Mouse (Mus musculus) hindlimb bud, embryonic 11.5 days (tissue): ENCODE results near the gene Adad1.

ENCODE experiments used
- DNase-seq: peaks from one replicate; pipeline ENCODE4 v3.0.0-alpha.2; 2012; ENCODE audit warnings: low read depth, low spot score; ENCODE audit errors: extremely low spot score

The Adad1 gene

GRCm38 (mm10) chr3:37161096-37161495, 97.8 kb downstream of the Adad1 start:
- no peak for DNase-seq

DNA sequence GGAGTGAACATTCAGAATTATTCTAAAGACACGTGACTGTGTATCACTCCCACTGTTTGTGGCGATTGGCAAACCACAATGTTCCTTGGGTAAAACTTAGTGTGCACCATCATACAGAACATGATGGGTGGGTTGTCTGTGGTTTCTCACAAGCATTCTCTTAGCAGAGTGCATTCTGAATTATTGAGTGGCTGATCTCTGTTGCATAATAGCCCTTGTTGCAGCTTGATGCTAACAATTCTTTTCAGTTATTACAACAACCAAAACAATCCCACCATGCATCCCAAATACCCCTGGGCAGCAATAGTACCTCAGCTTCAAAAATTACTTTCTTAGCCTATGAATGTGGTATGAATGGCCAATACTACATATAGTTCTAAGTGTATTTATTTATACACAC, 106.0 kb downstream of the Adad1 start:
- DNase-seq, result no peak
